Mouse (Mus musculus) ES-Bruce4 (cell line): ENCODE results near the gene Ing4. TPM values are rescaled to one million over a fixed set of nuclear protein-coding genes. Genes with fewer than 3 reads are reported as not detected.

Experiments used
- H3K27ac ChIP-seq: 2 replicates; pipeline ENCODE4 v1.5.1; 2012; ENCODE audit warnings: low read length, inconsistent platforms; ENCODE audit not compliant: insufficient read depth
- H3K27me3 ChIP-seq: 2 replicates; pipeline ENCODE4 v1.6.1; 2012; ENCODE audit warnings: mild to moderate bottlenecking, low read length, inconsistent platforms; ENCODE audit not compliant: control insufficient read depth, poor library complexity, insufficient read depth, severe bottlenecking
- H3K36me3 ChIP-seq: 2 replicates; pipeline ENCODE4 v1.6.1; 2012; ENCODE audit warnings: inconsistent platforms, mild to moderate bottlenecking, low read length, moderate library complexity; ENCODE audit not compliant: control insufficient read depth, poor library complexity, insufficient read depth, severe bottlenecking
- H3K4me1 ChIP-seq: one replicate; pipeline ENCODE4 v1.8.1; 2011; ENCODE audit warnings: low read length; ENCODE audit not compliant: control insufficient read depth, insufficient read depth
- H3K4me3 ChIP-seq: 2 replicates; pipeline ENCODE4 v1.5.1; 2011; ENCODE audit warnings: low read depth, mild to moderate bottlenecking, low read length
- H3K9ac ChIP-seq: 2 replicates; pipeline ENCODE4 v1.6.1; 2012; ENCODE audit warnings: low read depth, mild to moderate bottlenecking, inconsistent platforms; ENCODE audit not compliant: poor library complexity, severe bottlenecking
- H3K9me3 ChIP-seq: replicated peaks from 2 replicates; pipeline ENCODE4 v1.6.1; 2012; ENCODE audit warnings: mild to moderate bottlenecking, low read length, inconsistent platforms; ENCODE audit not compliant: control insufficient read depth, poor library complexity, insufficient read depth, severe bottlenecking
- CTCF ChIP-seq: IDR thresholded peaks from one replicate; pipeline ENCODE4 v1.8.1; 2011; ENCODE audit warnings: low read depth, low read length
- EP300 ChIP-seq: IDR thresholded peaks from 2 replicates; pipeline ENCODE4 v1.6.1; 2011; ENCODE audit warnings: low read depth, low read length; ENCODE audit not compliant: insufficient read depth
- POLR2A ChIP-seq: IDR thresholded peaks from one replicate; pipeline ENCODE4 v1.8.1; 2011; ENCODE audit warnings: low read length; ENCODE audit not compliant: insufficient read depth
- polyA plus RNA-seq: library from polyadenylated mRNA; stranded (reverse); fragments of >200 nt; gene quantifications from 2 replicates; pipeline ENCODE4 v1.2.4, GENCODE M21; 2011; ENCODE audit warnings: low read depth; ENCODE audit not compliant: missing spikeins, insufficient read depth, insufficient read length

Ing4 gene
- polyA plus RNA-seq, 1 experiment, result 44.0 TPM

GRCm38 (mm10) chr6:124996551-124997501 is 42.7 kb upstream of the Ing4 start, which contains the start of gene Pianp:
TSS of gene Pianp (plus strand) at chr6:124996694.
- Histone ChIP-seq H3K27ac (no peak within 1 kb of the TSS), H3K4me3 (peak within 1 kb of the TSS; percentile 74), H3K9me3 (no peaks in the 10 kb centered on the region), H3K36me3 (no peaks in the 10 kb centered on the region), H3K27me3 (no peaks in the 10 kb centered on the region), H3K4me1 (peaks cover 4% of the 10 kb centered on the region), H3K9ac (peak within 1 kb of the TSS; percentile 75)
- TF ChIP-seq POLR2A (no peak), CTCF (no peak), EP300 (no peak)

GRCm38 (mm10) chr6:124998066-124998465 is 41.5 kb upstream of the Ing4 start:
- Histone ChIP-seq H3K36me3 (no peaks in the 10 kb centered on the region), H3K27ac (no peak overlapping the region), H3K9me3 (no peaks in the 10 kb centered on the region), H3K9ac (peak overlapping the region; percentile 75), H3K27me3 (no peaks in the 10 kb centered on the region), H3K4me3 (peak overlapping the region; percentile 74), H3K4me1 (peaks cover 4% of the 10 kb centered on the region)
- TF ChIP-seq CTCF, result no peak
- TF ChIP-seq EP300, result no peak

GRCm38 (mm10) chr6:124999091-124999490 is 40.5 kb upstream of the Ing4 start:
- no peaks in the 10 kb centered on the region for H3K27me3 ChIP-seq
- H3K36me3 ChIP-seq, result no peaks in the 10 kb centered on the region
- no peak for TF ChIP-seq EP300
- no peak for TF ChIP-seq CTCF
- TF ChIP-seq POLR2A, result no peak
- H3K4me1 ChIP-seq, result peaks cover 4% of the 10 kb centered on the region
- peak overlapping the region; percentile 33 for H3K27ac ChIP-seq
- H3K9ac ChIP-seq, result peak overlapping the region; percentile 75
- no peaks in the 10 kb centered on the region for H3K9me3 ChIP-seq
- peak overlapping the region; percentile 74 for H3K4me3 ChIP-seq

- Histone ChIP-seq H3K4me1 (peaks cover 6% of the 10 kb centered on the region), H3K36me3 (no peaks in the 10 kb centered on the region), H3K4me3 (peak overlapping the region; percentile 60), H3K9ac (peak overlapping the region; percentile 75), H3K27me3 (no peaks in the 10 kb centered on the region), H3K9me3 (no peaks in the 10 kb centered on the region), H3K27ac (peak overlapping the region; percentile 51)
- 0 out of 2 replicates have a peak, but pooled peaks have one; percentile 21 for TF ChIP-seq EP300
- no peak for TF ChIP-seq POLR2A
Observed at GRCm38 (mm10) chr6:124999546-124999945, 40.0 kb upstream of the Ing4 start.

GRCm38 (mm10) chr6:125003706-125004105 is 35.9 kb upstream of the Ing4 start:
- TF ChIP-seq POLR2A, result no peak
- TF ChIP-seq CTCF, result no peak
- TF ChIP-seq EP300, result no peak
- Histone ChIP-seq H3K36me3 (no peaks in the 10 kb centered on the region), H3K4me3 (no peak overlapping the region), H3K9ac (no peak overlapping the region), H3K27ac (no peak overlapping the region), H3K4me1 (peaks cover 8% of the 10 kb centered on the region), H3K27me3 (no peaks in the 10 kb centered on the region), H3K9me3 (no peaks in the 10 kb centered on the region)

GRCm38 (mm10) chr6:125005086-125005485 is 34.5 kb upstream of the Ing4 start:
- TF ChIP-seq EP300, result no peak
- TF ChIP-seq POLR2A, result no peak
- TF ChIP-seq CTCF, result no peak
- H3K27me3 ChIP-seq, result no peaks in the 10 kb centered on the region
- no peaks in the 10 kb centered on the region for H3K9me3 ChIP-seq
- no peak overlapping the region for H3K9ac ChIP-seq
- H3K4me1 ChIP-seq, result peaks cover 8% of the 10 kb centered on the region
- H3K27ac ChIP-seq, result no peak overlapping the region
- no peak overlapping the region for H3K4me3 ChIP-seq
- H3K36me3 ChIP-seq, result no peaks in the 10 kb centered on the region
